Mouse (Mus musculus): ENCODE measurements around the gene Cgas.
"Not testable (repeated sequence)": the region's sequence is repeated elsewhere in the genome, so short reads cannot be mapped to it uniquely, and the experiment has no call there.

The Cgas gene

DNA sequence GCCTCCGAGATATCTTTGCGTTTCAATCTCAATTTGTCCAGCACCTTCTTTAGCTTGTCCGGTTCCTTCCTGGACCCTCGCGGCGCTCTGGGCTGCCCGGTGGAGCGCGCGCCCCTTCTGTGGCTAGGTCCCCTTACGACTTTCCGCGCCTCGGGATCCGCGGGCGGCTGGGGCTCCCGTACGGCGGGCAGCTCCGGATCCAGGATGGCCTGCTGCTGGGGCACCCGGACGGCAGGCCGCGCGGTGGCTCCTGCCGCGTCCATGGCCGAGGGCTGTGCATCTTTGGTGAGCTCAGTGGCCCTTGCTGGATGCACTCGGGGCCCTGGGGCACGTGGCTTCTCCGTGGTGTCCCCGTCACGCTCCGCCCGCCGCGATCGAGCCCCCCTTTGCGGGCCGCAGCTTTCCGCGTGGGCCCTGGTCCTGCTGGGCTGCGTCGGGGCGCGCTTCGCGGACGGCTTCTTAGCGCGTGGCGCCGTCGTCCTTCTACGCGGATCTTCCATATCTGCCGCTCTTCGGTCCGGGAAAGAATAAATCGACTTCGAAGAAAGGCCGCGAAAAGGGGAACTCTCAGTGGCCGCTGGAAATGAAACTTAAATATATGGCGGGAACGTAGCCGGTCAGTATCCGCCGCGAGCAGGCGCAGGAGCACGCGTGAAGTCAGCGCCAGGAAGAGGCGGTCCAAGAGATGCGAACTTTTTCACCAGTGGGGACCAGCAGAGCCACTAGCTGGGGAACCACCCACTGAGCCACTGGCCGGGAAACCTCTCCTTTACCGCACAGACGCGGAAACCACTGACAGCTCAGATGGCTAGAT lies at the start of gene Cgas:
TSS of gene Cgas (minus strand) at position 659 of the 814 bp plus-strand sequence.
- DNase-seq (ENCODE audit: low spot score): peak; percentile 56

DNA sequence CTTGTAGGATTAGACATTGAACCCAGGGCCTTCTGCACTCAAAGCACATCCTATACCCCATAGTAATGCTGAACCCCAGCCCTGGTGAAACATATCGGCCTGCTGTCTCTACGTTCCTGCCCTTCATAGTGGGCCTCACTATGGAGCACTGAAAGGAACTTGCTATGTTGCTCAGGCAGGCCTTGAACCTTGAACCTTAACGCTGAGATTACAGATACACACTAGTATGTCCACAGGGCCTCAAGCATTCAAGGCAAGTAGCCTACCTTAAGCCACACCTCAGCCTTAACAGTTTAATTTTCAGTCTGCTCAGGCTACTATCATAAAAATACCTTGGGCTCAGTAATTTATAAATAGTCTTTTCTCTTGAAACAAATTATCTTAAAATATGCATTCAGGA lies 49.2 kb upstream of the Cgas start:
- no peak for DNase-seq (ENCODE audit: low spot score)

DNA sequence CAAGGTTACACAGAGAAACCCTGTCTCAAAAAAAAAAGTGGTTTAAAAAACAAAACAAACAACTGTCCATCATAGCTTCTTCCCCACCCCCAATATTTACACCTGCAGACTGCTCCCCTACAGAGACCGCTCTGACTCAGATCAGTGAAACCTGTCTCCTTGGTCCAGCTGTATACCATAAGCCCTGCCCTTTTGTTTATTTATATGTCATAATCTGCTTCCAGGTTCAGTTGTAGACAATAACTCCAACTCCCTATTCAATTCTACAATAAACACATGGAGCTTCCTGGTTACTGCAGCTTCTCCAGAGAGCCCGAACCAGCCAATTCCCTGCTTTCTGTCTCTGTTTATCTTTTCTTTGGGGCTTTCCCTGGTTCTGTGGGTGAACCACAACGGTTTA lies 48.1 kb upstream of the Cgas start:
- DNase-seq (ENCODE audit: low spot score): no peak

DNA sequence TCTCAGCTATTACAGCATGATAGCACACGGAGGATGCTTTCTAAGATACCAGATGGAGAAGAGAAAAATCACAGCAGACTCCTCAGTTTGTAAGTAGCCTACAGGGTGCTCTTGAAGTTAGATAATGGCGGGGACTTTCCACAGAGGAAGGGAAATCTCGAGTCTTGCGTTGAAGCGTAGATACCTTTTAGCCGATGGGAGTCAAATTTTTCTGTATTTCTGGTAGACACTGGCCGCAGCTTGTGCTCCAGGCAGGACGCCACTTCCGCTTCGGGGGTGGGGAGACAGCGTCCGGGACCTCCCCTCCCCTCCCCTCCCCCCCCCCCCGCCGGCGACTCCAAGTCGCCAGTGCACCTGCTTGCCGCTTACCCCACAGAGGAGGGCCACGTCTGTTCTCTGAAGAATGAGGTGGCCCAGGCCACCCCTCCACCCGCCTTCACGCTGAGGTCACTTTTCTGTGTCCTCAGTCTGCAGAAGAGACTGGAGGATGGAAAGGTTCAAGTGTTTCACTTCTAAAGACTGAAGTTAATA lies 45.9 kb upstream of the Cgas start, which contains the start of gene Eef1a1:
TSS of gene Eef1a1 (minus strand) at position 262 of the 531 bp plus-strand sequence.
- DNase-seq (ENCODE audit: low spot score): peak; percentile 63

DNA sequence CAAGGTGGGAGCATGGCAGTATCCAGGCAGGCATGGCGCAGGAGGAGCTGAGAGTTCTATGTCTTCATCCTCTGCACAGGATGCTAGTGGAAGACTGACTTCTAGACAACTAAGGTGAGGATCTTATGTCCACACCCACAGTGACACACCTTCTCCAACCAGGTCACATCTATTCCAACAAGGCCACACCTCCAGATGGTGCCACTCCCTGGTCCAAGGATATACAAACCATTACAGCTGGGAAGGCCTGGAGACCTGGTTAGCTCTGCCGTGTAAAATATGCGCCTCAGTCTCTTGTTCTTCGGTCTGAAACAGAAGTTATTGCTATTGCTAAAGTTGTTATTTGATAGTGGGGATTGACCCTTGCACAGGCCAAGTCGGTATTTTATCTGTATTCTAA lies 45.0 kb upstream of the Cgas start:
- not testable (repeated sequence) for DNase-seq (ENCODE audit: low spot score)

DNA sequence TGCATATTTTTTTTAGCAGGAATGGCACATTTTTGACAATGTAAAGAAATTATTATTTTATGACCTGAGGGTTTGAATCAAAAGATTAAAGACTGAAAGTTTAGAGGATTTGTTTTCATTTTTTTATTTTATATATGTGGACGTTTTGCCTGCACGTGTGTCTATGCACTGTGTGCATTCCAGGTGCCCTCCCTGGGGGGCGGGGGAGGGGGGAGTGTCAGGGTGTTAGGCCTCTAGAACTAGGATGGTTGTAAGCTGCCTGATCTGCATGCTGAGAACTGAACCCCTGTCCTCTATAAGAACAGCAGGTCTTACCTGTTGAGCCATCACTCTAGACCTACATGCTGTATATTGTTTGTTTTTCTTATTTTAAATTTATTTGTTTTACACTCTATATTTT lies 41.6 kb upstream of the Cgas start:
- no peak for DNase-seq (ENCODE audit: low spot score)

DNA sequence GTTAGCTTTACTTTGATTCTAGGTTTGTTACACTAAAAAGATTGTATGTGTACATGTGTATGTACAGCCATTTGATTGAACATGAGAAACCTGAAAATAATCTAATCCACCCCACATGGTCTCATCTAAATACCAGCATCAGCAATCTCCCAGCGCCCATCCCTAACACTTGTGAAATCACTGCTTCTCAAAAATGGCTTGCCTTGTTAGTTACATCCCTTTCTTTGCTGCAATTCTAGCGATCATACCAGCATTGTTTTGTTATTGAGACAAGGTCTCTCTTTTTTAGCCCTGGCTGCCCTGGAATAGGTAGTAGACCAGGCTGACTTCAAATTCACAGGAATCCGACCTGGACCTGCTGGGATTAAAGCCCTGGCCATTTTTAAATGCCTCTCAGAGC lies 39.3 kb upstream of the Cgas start:
- no peak for DNase-seq (ENCODE audit: low spot score)

DNA sequence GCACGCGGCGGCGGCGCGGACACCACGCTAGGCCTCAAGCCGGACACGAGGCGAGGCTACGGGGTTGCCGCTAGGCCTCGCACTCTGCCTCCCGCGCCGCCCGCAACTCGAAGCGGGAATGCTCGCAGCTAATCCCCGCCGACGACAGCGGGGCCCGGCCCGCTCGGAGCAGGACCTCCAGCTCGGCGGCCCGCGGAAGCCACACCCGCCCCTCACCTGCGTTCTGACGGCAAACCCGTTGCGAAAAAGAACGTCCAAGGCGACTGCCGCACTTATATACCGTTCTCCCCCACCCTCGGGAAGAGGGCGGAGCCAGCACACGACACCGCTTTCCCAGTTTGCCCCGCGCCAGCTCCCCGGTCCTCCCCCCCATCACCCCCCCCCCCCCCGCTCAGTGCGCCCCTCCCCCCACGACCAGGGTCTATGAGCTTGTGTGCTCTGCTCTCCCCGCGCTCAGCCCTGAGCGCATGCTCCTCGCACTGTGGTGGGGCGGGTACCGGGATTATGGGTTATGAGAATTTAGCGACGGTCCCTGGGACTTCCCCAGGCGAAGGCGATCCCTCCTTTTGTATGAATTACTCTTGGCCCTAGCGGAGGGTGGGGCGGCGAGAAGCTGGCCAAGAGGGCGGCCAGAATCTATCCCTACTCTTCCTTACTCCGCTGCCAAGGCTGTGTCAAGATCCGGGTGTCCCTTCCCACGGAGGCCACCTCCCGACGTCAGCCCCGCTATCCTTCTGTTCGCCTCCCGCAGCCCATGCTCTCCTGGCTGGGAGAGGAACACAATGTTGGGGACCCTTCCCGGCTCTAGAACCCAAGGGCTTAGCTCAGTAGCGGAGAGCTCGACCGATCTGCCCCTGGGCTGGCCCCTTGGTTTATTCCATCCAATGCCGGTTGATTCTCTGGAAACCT lies 38.6 kb upstream of the Cgas start:
- peak; percentile 94 for DNase-seq (ENCODE audit: low spot score)

DNA sequence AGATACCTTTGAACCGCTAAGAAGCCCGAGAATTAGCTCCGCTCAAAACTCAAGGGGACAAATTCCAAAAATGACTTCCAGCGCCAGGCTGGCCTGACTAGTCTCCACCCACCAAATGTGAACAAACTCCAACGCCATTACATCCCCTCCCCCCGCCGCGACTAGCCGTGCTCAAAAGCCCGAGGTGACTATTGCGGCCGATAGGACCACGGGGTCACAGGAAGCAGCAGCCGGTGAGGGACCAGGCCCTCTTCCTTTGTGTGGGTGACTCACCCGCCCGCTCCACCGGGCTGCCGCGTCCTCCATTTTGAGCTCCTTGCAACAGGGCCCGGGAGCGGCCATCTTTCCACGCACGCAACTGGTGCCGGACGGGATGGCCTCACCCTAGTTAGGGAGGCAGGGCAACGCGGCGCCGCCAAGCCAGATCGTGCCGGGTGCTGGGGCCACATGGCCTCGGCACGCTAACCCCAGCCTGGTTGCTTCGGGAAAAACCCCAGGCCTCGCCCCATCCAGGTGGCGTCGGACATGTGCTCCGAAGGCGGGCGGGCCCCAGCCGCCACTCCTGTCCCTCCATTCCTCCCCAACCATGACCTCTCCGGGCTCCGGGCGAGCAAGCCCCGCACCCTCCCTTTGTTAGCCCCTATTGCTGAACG lies 37.8 kb upstream of the Cgas start:
- DNase-seq (ENCODE audit: low spot score): peak; percentile 73

DNA sequence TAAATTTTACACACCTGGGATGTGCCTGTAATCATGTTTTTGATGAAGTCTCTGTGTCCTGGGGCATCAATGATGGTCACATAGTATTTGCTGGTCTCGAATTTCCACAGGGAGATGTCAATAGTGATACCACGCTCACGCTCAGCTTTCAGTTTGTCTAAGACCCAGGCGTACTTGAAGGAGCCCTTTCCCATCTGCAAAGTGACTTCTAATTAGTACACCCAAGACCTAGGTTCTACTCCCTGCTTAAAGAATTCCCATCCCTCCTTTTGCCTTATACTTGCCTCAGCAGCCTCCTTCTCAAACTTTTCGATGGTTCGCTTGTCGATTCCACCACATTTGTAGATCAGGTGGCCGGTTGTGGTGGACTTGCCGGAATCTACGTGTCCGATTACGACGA lies 37.2 kb upstream of the Cgas start:
- not testable (repeated sequence) for DNase-seq (ENCODE audit: low spot score)

DNA sequence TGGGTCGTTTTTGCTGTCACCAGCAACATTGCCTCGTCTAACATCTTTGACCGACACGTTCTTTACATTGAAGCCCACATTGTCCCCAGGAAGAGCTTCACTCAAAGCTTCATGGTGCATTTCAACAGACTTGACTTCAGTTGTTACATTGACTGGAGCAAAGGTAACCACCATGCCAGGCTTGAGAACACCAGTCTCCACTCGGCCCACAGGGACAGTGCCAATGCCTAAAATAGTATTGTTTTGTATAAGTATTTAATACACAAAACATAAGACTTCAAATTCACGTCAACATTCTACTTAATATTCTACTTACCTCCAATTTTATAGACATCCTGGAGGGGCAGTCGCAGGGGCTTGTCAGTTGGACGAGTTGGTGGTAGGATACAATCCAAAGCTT lies 36.3 kb upstream of the Cgas start:
- not testable (repeated sequence) for DNase-seq (ENCODE audit: low spot score)

DNA sequence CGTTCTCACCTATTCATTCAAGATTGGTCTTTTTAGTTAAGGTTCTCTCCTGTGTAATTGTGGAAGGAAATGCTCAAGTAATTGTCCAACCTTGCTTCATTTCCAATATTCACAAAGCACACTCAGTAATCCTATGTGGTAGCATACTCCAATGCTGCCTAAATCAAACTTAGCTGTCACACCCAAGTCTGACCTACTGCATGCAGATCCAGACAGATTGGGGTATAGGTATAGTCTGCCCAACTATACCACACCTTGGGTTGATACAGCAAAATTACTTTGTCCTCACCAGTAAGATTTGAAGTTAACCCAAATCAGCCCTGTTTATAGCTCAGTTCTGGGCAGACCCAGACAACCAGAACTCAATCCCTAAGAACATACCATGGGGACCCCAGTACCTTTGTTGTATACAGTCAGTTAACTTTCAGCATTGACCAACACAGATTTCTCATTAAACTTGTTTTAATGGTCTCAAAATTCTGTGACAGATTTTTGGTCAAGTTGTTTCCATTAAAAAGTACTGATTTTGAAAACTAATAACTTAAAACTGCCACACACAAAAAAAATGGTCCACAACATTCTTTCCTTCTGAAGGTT lies 35.1 kb upstream of the Cgas start:
- DNase-seq (ENCODE audit: low spot score): not testable (repeated sequence)

DNA sequence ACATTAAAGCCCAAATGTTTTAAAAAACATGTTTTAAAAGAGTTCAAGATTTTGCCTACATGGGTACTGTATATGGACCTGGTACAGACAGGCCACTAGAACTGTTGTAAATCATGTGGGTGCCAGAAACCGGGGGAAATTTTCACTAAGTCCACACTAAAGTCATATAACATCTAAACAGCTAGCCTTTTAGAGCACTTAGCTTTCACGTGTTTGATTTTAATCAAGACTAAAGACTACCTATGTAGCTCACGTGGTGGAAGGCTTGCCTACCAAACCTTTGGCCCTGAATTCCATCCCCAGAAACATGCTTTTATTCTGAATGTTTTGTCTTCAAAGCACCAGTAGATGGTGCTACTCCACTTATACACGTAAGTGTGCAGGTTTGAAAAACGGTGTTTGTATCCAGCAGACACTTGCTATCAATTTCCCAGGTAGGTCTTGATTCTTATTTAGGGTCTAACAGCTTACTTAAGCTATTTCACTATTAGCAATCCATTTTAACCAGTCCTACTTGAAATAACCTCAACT lies 34.0 kb upstream of the Cgas start:
- no peak for DNase-seq (ENCODE audit: low spot score)

DNA sequence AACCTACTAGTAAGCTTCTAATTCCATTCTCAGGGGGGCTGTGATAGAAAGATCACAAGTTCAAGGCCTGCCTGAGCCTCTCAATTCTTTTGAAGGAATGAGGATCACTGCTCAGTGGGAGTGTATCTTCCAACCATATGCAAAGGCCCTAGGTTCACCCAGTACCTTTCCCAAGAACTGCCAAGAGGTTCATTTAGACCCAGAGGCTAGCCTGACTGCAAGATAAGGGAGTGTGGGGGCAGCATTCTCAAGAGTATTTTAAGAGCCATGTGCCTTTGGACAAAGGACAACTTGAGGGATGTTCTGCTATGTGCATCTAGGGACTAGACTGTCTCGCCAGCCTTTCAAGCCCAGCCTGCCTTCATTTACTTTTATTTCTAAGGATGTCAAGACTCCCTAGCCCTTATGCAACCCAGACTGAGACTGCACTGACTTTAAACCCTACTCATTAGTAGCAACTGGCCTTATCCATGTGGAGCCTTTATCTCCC lies 33.5 kb upstream of the Cgas start:
- no peak for DNase-seq (ENCODE audit: low spot score)

DNA sequence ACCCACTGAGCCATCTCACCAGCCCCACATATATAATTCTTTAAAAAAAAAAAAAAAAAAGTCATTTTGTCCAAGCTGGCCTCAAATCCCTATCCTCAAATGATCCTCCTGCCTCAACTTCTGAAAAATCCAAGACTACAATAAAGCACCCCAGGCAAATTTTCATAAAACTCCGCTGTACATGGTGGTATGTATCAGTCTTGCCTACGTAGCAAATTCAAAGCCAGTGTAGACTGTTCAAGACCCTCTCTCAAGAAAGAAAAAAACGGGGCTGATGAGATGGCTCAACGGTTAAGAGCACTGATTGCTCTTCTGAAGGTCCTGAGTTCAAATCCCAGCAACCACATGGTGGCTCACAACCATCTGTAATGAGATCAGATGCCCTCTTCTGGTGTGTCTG lies 32.8 kb upstream of the Cgas start:
- DNase-seq (ENCODE audit: low spot score): no peak

DNA sequence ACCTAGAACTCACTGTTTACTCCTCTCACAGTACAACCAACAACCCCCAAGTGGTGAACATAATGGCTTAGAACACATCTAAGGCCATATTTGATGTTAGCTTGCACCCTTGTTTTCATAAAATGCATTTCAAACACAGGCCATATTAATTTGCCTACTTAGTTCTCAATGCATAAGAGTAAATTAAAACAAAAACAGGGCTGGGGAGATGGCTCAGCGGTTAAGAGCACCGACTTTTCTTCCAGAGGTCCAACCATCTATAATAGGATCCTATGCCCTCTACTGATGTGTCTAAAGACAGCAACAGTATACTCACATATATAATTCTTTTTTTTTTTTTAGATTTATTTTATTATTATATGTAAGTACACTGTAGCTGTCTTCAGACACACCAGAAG lies 32.3 kb upstream of the Cgas start:
- no peak for DNase-seq (ENCODE audit: low spot score)

DNA sequence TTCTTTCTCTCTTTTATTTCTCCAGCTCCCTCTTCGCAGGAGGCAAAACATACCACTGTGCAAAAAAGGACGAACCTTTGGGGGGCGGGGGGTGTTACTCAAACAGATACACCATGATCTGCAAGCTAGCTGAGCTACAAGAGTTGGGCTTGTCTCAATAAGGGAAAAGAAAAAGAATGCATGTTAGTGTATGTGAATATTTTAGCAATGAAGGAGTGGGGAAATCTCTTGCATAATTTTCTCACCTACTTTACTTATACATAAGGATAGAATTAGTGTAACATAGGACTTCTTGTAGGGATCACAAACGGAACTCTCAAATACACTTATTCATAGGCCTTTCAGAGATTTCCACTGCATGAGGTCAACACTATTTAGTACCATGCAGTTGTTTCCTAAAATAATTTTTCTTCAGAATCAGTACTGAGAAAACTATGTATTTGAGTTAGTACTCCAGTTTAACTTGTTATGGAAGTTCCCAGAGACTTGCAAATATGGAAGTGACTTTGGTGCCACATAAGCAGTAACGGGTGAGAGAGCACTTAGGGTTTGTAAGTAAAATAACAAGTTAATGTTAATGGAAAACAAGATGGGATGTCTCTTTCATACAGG lies 31.8 kb upstream of the Cgas start:
- DNase-seq (ENCODE audit: low spot score): no peak

DNA sequence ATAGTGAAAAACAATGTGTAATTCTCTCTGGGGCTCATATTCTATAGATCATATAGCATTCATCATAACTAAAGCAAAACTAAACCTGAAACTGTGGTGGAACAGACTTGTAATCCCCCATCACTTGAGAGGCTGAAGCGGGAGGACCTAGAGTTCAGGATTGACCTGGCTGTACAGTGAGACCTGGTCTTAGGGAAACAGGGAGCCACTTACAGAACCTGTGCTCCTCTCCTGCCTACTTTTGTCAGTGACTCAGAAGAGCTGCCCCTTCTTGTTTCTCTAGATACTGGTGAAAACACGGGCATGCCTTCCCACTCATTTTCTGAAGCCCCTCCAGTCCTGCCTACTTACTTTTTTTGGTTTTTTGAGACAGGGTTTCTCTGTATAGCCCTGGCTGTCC lies 31.2 kb upstream of the Cgas start:
- no peak for DNase-seq (ENCODE audit: low spot score)

DNA sequence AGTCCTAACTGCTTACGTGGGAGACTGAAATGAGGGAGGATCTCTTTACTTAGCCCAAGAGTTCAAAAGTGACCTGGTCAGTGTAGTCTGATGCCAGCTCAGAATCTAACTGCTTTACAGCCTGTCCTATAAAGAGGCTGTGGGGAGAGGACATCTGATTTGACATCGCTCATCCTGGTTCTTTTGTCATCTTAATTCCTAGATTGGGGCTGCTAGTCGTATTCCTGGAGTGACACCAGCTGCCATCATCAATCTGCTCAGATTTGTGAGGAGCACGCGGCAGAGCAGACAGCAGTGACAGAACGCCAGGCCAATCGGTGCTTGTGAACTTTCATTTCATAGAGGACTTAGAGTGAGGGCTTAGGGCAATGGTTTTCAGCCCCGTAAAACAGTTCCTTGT lies 30.6 kb upstream of the Cgas start:
- DNase-seq (ENCODE audit: low spot score): no peak

DNA sequence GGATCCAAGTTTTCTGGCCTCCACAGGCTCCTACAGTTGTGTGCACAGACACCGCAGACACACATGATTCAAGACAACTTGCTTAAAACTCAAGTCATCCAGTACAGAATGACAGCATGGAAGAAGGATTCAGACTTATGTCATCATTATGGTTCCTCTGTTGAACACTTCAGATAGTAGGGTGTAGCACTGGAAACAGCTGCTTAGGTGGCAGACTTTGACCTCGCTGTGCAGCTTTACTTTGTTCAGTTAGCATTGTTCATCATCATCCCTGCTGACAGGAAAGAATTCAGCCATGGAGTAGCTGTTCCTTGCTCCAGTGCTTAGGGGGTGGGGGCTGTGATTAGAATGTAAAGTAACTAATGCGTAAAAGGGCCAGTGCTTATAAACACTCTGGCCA lies 22.7 kb upstream of the Cgas start:
- no peak for DNase-seq (ENCODE audit: low spot score)

DNA sequence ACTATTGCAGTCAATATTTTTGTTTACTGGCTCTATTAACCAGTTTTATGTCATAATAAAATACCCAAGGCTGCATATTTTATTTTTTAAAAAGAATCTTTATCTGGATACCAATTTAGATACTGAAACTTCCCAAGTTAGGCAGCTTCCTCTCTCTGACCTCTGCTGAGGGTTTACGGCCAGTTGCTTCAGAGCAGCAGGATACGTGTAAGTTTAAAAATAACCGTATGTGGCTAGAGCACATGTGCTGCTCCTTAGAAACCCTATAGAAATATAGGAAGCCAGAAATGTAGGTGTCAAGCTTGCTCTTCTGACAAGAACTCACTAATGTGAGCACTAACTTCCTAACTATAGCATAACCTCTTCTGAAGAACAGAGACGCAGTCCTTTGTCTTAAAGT lies 20.3 kb upstream of the Cgas start:
- no peak for DNase-seq (ENCODE audit: low spot score)

Data from ovary, postnatal 36 days (tissue).